In the genomic region with DNA sequence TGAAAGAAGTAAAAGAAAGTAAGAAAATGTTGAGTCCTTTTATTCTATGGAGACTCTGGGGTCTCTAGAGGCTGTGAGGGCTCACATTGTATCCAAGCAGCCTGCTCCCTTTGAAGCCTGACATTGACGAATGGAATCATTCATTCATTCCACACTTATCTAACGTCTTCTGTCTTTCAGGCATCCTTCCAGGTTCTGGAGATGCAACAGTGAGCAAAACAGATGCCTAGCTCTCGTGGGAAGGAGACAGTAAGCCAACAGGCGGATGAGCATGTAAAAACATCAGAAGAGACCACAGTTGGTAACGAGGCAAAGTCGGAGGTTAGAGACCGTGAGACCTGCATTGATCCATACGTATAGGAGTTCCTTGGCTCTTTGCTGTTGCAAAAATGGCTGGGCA, we compare ENCODE assay signal across 20 mouse cellular contexts. TPM values are rescaled to one million over a fixed set of nuclear protein-coding genes. Genes with fewer than 3 reads are reported as not detected.
DNase-seq lines count a peak whose midpoint lies in the region; TF ChIP-seq lines count a peak whose summit lies in the region.
"Had no signal": no experiment of that assay in that cellular context is flagged by ENCODE, and none has a peak within 500 bp of the region (broad histone marks: within the 10 kb centered on the region; RNA-seq: fewer than 3 reads in every experiment).

No protein-coding gene starts in this region.

- DNase-seq in embryo, embryonic 10 days (ENCODE audit: low spot score) = peak; percentile 25
- no peak for DNase-seq in embryo, embryonic 11 days
- DNase-seq in gastrocnemius, adult 2 months = no peak
- no peak for DNase-seq in gastrocnemius, adult 8-10 months (ENCODE audit: low spot score in 2 of 2)
- DNase-seq in left cerebral cortex, adult 2 months (ENCODE audit: extremely low spot score in 1 of 2, low spot score in 2 of 2) = no peak
- no peak for DNase-seq in left cerebral cortex, adult 11 months (ENCODE audit: low spot score)
- no peak for DNase-seq in spleen, adult 18-20 months
- DNase-seq: adrenal gland, adult 8-10 months; adrenal gland, postnatal 36 days; B cell, adult 2 months; cerebellum, adult 11-12 months; cerebellum, adult 9-10 months; cerebellum, postnatal 25 days; gastrocnemius, postnatal 36 days; kidney, adult 2 months had no signal

- no peak for TF ChIP-seq CTCF in gastrocnemius, adult 2 months (IDR thresholded peaks at IDR 0.05)
- no peak for TF ChIP-seq CTCF in left cerebral cortex, adult 2 months (IDR thresholded peaks at IDR 0.05)

- peak overlapping the region; percentile 40; the same call in 1 of the 2 replicates for H3K27ac ChIP-seq in gastrocnemius, adult 2 months
- peak overlapping the region; percentile 85 for H3K27ac ChIP-seq in left cerebral cortex, adult 2 months
- H3K27ac ChIP-seq: embryonic facial prominence, embryonic 10.5 days; forebrain, embryonic 15.5 days; heart, adult 2 months; heart, embryonic 13.5 days; hindbrain, embryonic 15.5 days had no signal

- no peak overlapping the region for H3K4me3 ChIP-seq in gastrocnemius, adult 2 months
- no peak overlapping the region for H3K4me3 ChIP-seq in left cerebral cortex, adult 2 months
- H3K4me3 ChIP-seq: embryonic facial prominence, embryonic 10.5 days; forebrain, embryonic 15.5 days; heart, adult 2 months; heart, embryonic 13.5 days; hindbrain, embryonic 15.5 days had no signal

- intact Hi-C loops in gastrocnemius, adult 2 months (cut with DNase I) = no loop called here
- intact Hi-C loops in left cerebral cortex, adult 2 months (cut with DNase I) = loop anchor here (5.0 kb wide), 1 partner anchor 35 kb away; a partner anchor contains a TSS

RNA-seq across cellular contexts. Expression of a gene that starts 36.3 kb away (rescaled TPM):
- 10 to 100 TPM; 48.6 to 51.2 TPM for total RNA-seq in gastrocnemius, adult 2 months (2021)
- 10 to 100 TPM; 38.0 to 44.9 (median 43.3) TPM for total RNA-seq in gastrocnemius, adult 8-10 months (2022)
- total RNA-seq in left cerebral cortex, adult 2 months (2021) = 100 to 1,000 TPM; 102 to 105 TPM

RNA-seq across cellular contexts. Expression of a gene that starts 42.6 kb away (rescaled TPM):
- total RNA-seq in gastrocnemius, adult 2 months (2021) = 10 to 100 TPM; 30.4 to 36.1 TPM
- 10 to 100 TPM; 25.5 to 34.6 (median 30.2) TPM for total RNA-seq in gastrocnemius, adult 8-10 months (2022)
- total RNA-seq in left cerebral cortex, adult 2 months (2021) = 10 to 100 TPM; 15.8 to 17.8 TPM
